Mouse (Mus musculus) cerebellum, adult 2 months (tissue): ENCODE data around the gene Krt71. TPM values are rescaled to one million over a fixed set of nuclear protein-coding genes. Genes with fewer than 3 reads are reported as not detected.

ENCODE experiments used
- DNase-seq, 2 experiments: peaks; one replicate each; pipeline ENCODE4 v3.0.0; 2021
- H3K27ac ChIP-seq: fragments of 200-500 bp; 2 replicates; pipeline ENCODE4 v1.5.1; 2012; ENCODE audit warnings: low read length, control low read depth, inconsistent platforms; ENCODE audit not compliant: insufficient read depth
- H3K27me3 ChIP-seq: fragments of 200-500 bp; 2 replicates; pipeline ENCODE4 v1.6.1; 2012; ENCODE audit warnings: inconsistent platforms, mild to moderate bottlenecking, low read length, moderate library complexity; ENCODE audit not compliant: control insufficient read depth, insufficient read depth
- H3K4me1 ChIP-seq: fragments of 200-500 bp; 2 replicates; pipeline ENCODE4 v1.6.1; 2011; ENCODE audit warnings: low read length; ENCODE audit not compliant: control insufficient read depth, insufficient read depth
- H3K4me3 ChIP-seq: fragments of 200-500 bp; replicated peaks from 2 replicates; pipeline ENCODE3; 2011; ENCODE audit warnings: mild to moderate bottlenecking, low read depth, low read length, control low read depth; ENCODE audit not compliant: insufficient read depth
- CTCF ChIP-seq: fragments of 200-500 bp; IDR thresholded peaks from 2 replicates; pipeline ENCODE4 v1.5.1; 2011; ENCODE audit warnings: low read depth, mild to moderate bottlenecking, control low read depth, low read length, moderate library complexity, borderline replicate concordance; ENCODE audit not compliant: insufficient read depth
- POLR2A ChIP-seq: fragments of 200-500 bp; IDR thresholded peaks from 2 replicates; pipeline ENCODE4 v1.6.1; 2011; ENCODE audit warnings: low read length, control low read depth, borderline replicate concordance; ENCODE audit not compliant: insufficient read depth
- WGBS: fragments of 180-500 bp; shearing (Covaris S2); methylation state at CpG from one replicate; pipeline ENCODE4 v1.1.7; 2018; 5-methylcytosine and 5-hydroxymethylcytosine counted together
- polyA plus RNA-seq: library from polyadenylated mRNA; depleted of rRNA; stranded (reverse); fragments of >200 nt; gene quantifications from 2 replicates; pipeline ENCODE4 v1.2.3, GENCODE M21; 2012

Gene Krt71
- polyA plus RNA-seq, 1 experiment: 0.54 TPM

DNA sequence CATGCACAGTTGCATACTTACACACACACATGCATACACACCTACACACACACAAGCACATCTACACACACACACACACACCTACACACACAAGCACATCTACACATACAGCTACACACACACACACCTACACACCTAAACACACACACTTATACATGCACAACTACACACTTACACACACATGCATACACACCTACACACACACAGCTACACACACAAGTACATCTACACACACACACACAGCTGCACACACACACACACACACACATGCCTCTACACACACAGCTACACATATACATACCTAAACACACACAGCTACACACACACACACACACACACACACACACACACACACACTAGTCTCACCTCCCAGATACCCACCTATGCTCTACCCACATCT lies 12.3 kb downstream of the Krt71 start:
- DNase-seq: no peak
- Histone ChIP-seq H3K4me3 (no peak overlapping the region), H3K4me1 (no peaks in the 10 kb centered on the region), H3K27ac (no peak overlapping the region), H3K27me3 (no peaks in the 10 kb centered on the region)
- TF ChIP-seq CTCF (no peak), POLR2A (no peak)

DNA sequence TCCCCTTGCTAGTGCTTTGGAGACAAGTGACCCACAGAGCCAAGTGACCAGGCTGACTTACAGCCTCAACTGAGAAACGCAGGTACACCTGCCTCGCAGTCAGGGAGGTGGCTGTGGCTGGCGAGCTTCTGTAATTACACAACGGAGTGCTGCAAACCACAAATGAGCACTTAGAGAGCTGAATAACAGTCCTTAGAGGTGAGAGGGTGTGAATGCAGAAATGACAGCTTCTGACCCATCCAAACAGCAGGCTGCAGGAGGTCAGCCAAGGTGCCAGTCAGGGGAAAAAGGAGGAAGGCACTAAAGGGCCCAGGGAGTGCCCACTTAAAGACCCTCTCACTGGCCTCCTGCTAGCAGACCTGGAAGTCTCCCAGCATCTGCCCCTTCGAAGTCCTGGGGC lies 18.2 kb downstream of the Krt71 start:
- no peak for DNase-seq
- Histone ChIP-seq H3K27ac (no peak overlapping the region), H3K4me1 (no peaks in the 10 kb centered on the region; the same call in 1 of the 2 replicates), H3K4me3 (no peak overlapping the region), H3K27me3 (no peaks in the 10 kb centered on the region)
- WGBS: 75% methylated on average over 5 of the region's 5 CpGs
- TF ChIP-seq POLR2A: no peak
- TF ChIP-seq CTCF: no peak

DNA sequence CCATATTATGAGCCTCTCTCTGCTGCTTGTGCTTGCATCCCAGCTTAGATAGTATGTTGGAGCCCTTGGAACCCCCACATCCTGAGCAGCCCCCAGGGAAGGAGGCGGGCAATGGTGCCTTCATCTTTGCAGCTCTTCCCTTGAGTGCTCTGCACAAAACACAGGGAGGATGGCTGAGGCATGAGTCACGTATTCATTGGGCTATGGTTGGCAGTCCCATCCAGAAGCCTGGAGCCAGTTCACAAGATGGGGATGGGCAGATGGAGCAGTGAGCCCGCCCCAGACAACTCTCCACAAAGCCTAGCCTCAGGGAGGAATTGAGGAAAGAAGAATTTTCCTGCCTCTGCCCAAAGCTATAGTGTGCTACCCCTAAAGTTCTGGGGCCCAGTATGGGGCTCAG lies 27.1 kb downstream of the Krt71 start:
- Histone ChIP-seq H3K4me3 (no peak overlapping the region), H3K4me1 (peaks cover 8% of the 10 kb centered on the region; the same call in 1 of the 2 replicates), H3K27ac (no peak overlapping the region), H3K27me3 (no peaks in the 10 kb centered on the region; the same call in 1 of the 2 replicates)
- WGBS: 87% methylated on average over 3 of the region's 3 CpGs
- TF ChIP-seq POLR2A: no peak
- no peak for TF ChIP-seq CTCF
- DNase-seq: no peak

- TF ChIP-seq CTCF (no peak), POLR2A (no peak)
- no peaks in the 10 kb centered on the region; the same call in 1 of the 2 replicates for H3K27me3 ChIP-seq
- DNase-seq: no peak
- no peak overlapping the region for H3K27ac ChIP-seq
- H3K4me1 ChIP-seq: peaks cover 8% of the 10 kb centered on the region; the same call in 1 of the 2 replicates
- 93% methylated on average over 5 of the region's 5 CpGs for WGBS
- H3K4me3 ChIP-seq: no peak overlapping the region
These were observed 28.6 kb downstream of the Krt71 start for GRCm38 (mm10) chr15:101714356-101714755.

DNA sequence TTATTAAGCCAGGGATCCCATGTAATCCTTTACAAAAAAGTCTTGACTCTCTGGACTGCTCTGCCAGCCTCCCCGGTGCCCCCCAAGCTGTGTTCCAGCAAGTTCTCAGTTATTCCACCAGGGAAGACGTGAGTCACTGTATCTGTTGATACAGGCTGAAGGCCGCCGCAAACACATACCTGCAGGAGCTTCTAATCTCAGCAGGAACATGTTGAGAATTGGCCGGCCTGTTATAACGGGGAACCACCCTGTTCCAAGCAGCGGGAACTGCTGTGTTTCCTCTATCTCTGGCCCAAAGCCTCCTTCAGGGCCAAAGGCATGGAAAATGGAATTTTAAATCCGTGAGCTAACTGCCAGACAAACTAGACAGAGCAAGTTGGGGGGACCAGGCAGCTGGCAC lies 29.2 kb downstream of the Krt71 start:
- 22% methylated on average over 8 of the region's 8 CpGs for WGBS
- DNase-seq: peak; percentile 18 to 52
- TF ChIP-seq POLR2A (no peak), CTCF (no peak)
- Histone ChIP-seq H3K27ac (no peak overlapping the region), H3K4me3 (no peak overlapping the region), H3K27me3 (no peaks in the 10 kb centered on the region; the same call in 1 of the 2 replicates), H3K4me1 (peaks cover 10% of the 10 kb centered on the region)

GRCm38 (mm10) chr15:101712720-101713119 lies 30.2 kb downstream of the Krt71 start, which contains the start of gene Krt5:
Gene Krt5, minus strand, starts transcription at chr15:101712898.
- Histone ChIP-seq H3K27ac (no peak within 1 kb of the TSS), H3K4me1 (peaks cover 14% of the 10 kb centered on the region), H3K4me3 (no peak within 1 kb of the TSS), H3K27me3 (no peaks in the 10 kb centered on the region; the same call in 1 of the 2 replicates)
- DNase-seq: no peak
- WGBS: 80% methylated on average over 13 of the region's 13 CpGs
- TF ChIP-seq POLR2A (no peak), CTCF (no peak)

GRCm38 (mm10) chr15:101708683-101709082 lies 34.2 kb downstream of the Krt71 start:
- peak in 1 of 2 experiments; percentile 12 for DNase-seq
- Histone ChIP-seq H3K27ac (no peak overlapping the region), H3K4me3 (no peak overlapping the region), H3K27me3 (no peaks in the 10 kb centered on the region; the same call in 1 of the 2 replicates), H3K4me1 (peaks cover 6% of the 10 kb centered on the region)
- TF ChIP-seq CTCF (peak; percentile 16; the same call in 1 of the 2 replicates), POLR2A (no peak)
- WGBS: 36% methylated on average over 11 of the region's 11 CpGs

- 66% methylated on average over 9 of the region's 9 CpGs for WGBS
- Histone ChIP-seq H3K27ac (no peak overlapping the region), H3K4me3 (no peak overlapping the region), H3K4me1 (peaks cover 6% of the 10 kb centered on the region), H3K27me3 (no peaks in the 10 kb centered on the region; the same call in 1 of the 2 replicates)
- TF ChIP-seq CTCF: no peak
- no peak for TF ChIP-seq POLR2A
- DNase-seq: no peak
These were observed 35.5 kb downstream of the Krt71 start for GRCm38 (mm10) chr15:101707454-101707853.

DNA sequence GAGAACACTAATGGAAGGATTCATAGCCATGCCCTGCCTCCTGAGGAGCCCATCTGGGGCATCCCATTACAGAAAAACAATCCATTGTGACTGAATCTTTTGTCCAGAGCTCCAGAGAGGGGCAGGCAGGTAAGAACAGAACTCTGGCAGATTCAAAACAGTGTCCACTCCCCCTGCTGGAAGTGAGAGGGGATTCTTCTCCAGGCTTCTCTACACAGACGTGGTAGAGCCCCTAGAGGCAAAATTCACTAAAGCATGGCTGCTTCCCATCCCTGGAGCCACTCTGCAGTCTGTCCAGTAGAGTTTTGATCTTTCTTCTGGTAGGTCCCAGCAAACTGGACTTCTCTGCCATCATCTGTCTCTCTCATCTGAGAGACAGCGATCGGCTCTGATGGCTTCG lies 38.8 kb downstream of the Krt71 start:
- no peaks in the 10 kb centered on the region for H3K27me3 ChIP-seq
- DNase-seq: no peak
- WGBS: 79% methylated on average over 4 of the region's 4 CpGs
- H3K4me3 ChIP-seq: no peak overlapping the region
- TF ChIP-seq POLR2A (no peak), CTCF (no peak)
- H3K27ac ChIP-seq: no peak overlapping the region
- H3K4me1 ChIP-seq: peaks cover 6% of the 10 kb centered on the region
